Mouse (Mus musculus) right cerebral cortex, postnatal 14 days (tissue): Measurements from ENCODE around the gene Gm33815.
"Not testable (repeated sequence)": the region's sequence is repeated elsewhere in the genome, so short reads cannot be mapped to it uniquely, and the experiment has no call there.

Source experiments
- DNase-seq: peaks from one replicate; pipeline ENCODE4 v3.0.0; 2022

Gm33815 gene

GRCm38 (mm10) chrY:69320832-69321231 is at the start of gene Gm33815:
TSS of gene Gm33815 (plus strand) at chrY:69321132.
- not testable (repeated sequence) for DNase-seq
